Mouse (Mus musculus) lung, postnatal 0 days (tissue): ENCODE results near the gene Vav2.

ENCODE experiments used
- CTCF ChIP-seq: IDR thresholded peaks from 2 replicates; pipeline ENCODE4 v1.5.1; 2016; ENCODE audit warnings: antibody characterized with exemption, mild to moderate bottlenecking
- EP300 ChIP-seq: IDR thresholded peaks from 2 replicates; pipeline ENCODE4 v1.6.1; 2016; ENCODE audit warnings: antibody characterized with exemption, mild to moderate bottlenecking, control low read depth

GRCm38 (mm10) chr2:27286971-27287710 lies 139.7 kb downstream of the Vav2 start:
- TF ChIP-seq CTCF (no peak), EP300 (no peak)
